Mouse (Mus musculus) spleen, postnatal 4 days (tissue): ENCODE data around the gene Cd70.
"Not testable (repeated sequence)": the region's sequence is repeated elsewhere in the genome, so short reads cannot be mapped to it uniquely, and the experiment has no call there.

Experiments
- DNase-seq, 2 experiments: peaks; one replicate each; pipeline ENCODE4 v3.0.0; 2022; ENCODE audit warnings: low spot score in 2 of 2

The Cd70 gene

GRCm38 (mm10) chr17:57134693-57135092 lies 14.9 kb downstream of the Cd70 start:
- no peak for DNase-seq

- DNase-seq, result not testable (repeated sequence)
Measured at GRCm38 (mm10) chr17:57134021-57134420, 15.6 kb downstream of the Cd70 start.

- DNase-seq, result no peak
Measured at GRCm38 (mm10) chr17:57131793-57132192, 17.8 kb downstream of the Cd70 start.

- no peak for DNase-seq
Measured at GRCm38 (mm10) chr17:57125853-57126622, 23.5 kb downstream of the Cd70 start.

- no peak for DNase-seq
Measured at GRCm38 (mm10) chr17:57124792-57125191, 24.8 kb downstream of the Cd70 start.

- no peak for DNase-seq
Measured at GRCm38 (mm10) chr17:57123192-57124118, 26.1 kb downstream of the Cd70 start.

GRCm38 (mm10) chr17:57121856-57122255 lies 27.7 kb downstream of the Cd70 start:
- no peak for DNase-seq

- DNase-seq, result peak; percentile 41 to 69
Measured at GRCm38 (mm10) chr17:57118524-57119349, 30.8 kb downstream of the Cd70 start.

- no peak for DNase-seq
Measured at GRCm38 (mm10) chr17:57116801-57117200, 32.8 kb downstream of the Cd70 start.

GRCm38 (mm10) chr17:57112768-57113474 lies 36.7 kb downstream of the Cd70 start:
- DNase-seq, result no peak

GRCm38 (mm10) chr17:57110005-57110404 lies 39.6 kb downstream of the Cd70 start:
- no peak for DNase-seq

- DNase-seq, result no peak
Measured at GRCm38 (mm10) chr17:57108666-57109171, 40.9 kb downstream of the Cd70 start.

- DNase-seq, result no peak
Measured at GRCm38 (mm10) chr17:57108040-57108665, 41.4 kb downstream of the Cd70 start.

GRCm38 (mm10) chr17:57107064-57107463 lies 42.5 kb downstream of the Cd70 start:
- no peak for DNase-seq

- no peak for DNase-seq
Measured at GRCm38 (mm10) chr17:57106035-57106368, 43.6 kb downstream of the Cd70 start.

GRCm38 (mm10) chr17:57105181-57106034 lies 44.2 kb downstream of the Cd70 start, which contains the start of gene Tnfsf9:
Tnfsf9 (plus strand) TSS chr17:57105325.
- DNase-seq, result no peak

GRCm38 (mm10) chr17:57104496-57104895 lies 45.1 kb downstream of the Cd70 start:
- no peak for DNase-seq

- DNase-seq, result no peak
Measured at GRCm38 (mm10) chr17:57102276-57102675, 47.3 kb downstream of the Cd70 start.

GRCm38 (mm10) chr17:57099629-57100325 lies 49.8 kb downstream of the Cd70 start:
- DNase-seq, result peak in 1 of 2 experiments; percentile 42
